Mouse (Mus musculus) right cerebral cortex, postnatal 14 days (tissue): ENCODE data around the gene Ccdc184.
A peak's percentile ranks its signal among the peaks of the same experiment; 100 is the strongest.

Experiments used
- DNase-seq: peaks from one replicate; pipeline ENCODE4 v3.0.0; 2022

The Ccdc184 gene

GRCm38 (mm10) chr15:98157253-98157652 is 9.7 kb upstream of the Ccdc184 start:
- no peak for DNase-seq

- no peak for DNase-seq
These were observed 5.7 kb upstream of the Ccdc184 start for GRCm38 (mm10) chr15:98161026-98161805.

- DNase-seq = no peak
These were observed 4.4 kb upstream of the Ccdc184 start for GRCm38 (mm10) chr15:98162561-98162960.

GRCm38 (mm10) chr15:98165525-98165924 is 1.4 kb upstream of the Ccdc184 start, which contains the start of gene Asb8:
TSS of gene Asb8 (minus strand) at chr15:98165625.
- DNase-seq = no peak

GRCm38 (mm10) chr15:98167645-98168621 is 975 bp downstream of the Ccdc184 start:
- peak; percentile 89 for DNase-seq

- no peak for DNase-seq
These were observed 1.7 kb downstream of the Ccdc184 start for GRCm38 (mm10) chr15:98168622-98169004.

GRCm38 (mm10) chr15:98170365-98170764 is 3.4 kb downstream of the Ccdc184 start:
- peak; percentile 62 for DNase-seq

GRCm38 (mm10) chr15:98170917-98171316 is 4.0 kb downstream of the Ccdc184 start:
- no peak for DNase-seq

GRCm38 (mm10) chr15:98172113-98172512 is 5.2 kb downstream of the Ccdc184 start:
- DNase-seq = no peak

- DNase-seq = peak; percentile 84
These were observed 6.9 kb downstream of the Ccdc184 start for GRCm38 (mm10) chr15:98173821-98174220.

- no peak for DNase-seq
These were observed 10.4 kb downstream of the Ccdc184 start for GRCm38 (mm10) chr15:98177320-98177719.

- no peak for DNase-seq
These were observed 13.7 kb downstream of the Ccdc184 start for GRCm38 (mm10) chr15:98180567-98181131.

GRCm38 (mm10) chr15:98181132-98181711 is 14.3 kb downstream of the Ccdc184 start:
- peak; percentile 87 for DNase-seq

- DNase-seq = no peak
These were observed 15.1 kb downstream of the Ccdc184 start for GRCm38 (mm10) chr15:98181856-98182570.

GRCm38 (mm10) chr15:98184456-98184855 is 17.5 kb downstream of the Ccdc184 start:
- no peak for DNase-seq

- DNase-seq = no peak
These were observed 28.5 kb downstream of the Ccdc184 start, which contains the start of gene Olfr288 for GRCm38 (mm10) chr15:98195442-98195841. TSS of gene Olfr288 (minus strand) at chr15:98195542.

- no peak for DNase-seq
These were observed 42.7 kb downstream of the Ccdc184 start for GRCm38 (mm10) chr15:98209676-98210075.

GRCm38 (mm10) chr15:98213336-98213870 is 46.4 kb downstream of the Ccdc184 start:
- DNase-seq = no peak

GRCm38 (mm10) chr15:98214130-98214529 is 47.2 kb downstream of the Ccdc184 start:
- no peak for DNase-seq
